ENCODE assay signal across 27 mouse cellular contexts in the genomic region with DNA sequence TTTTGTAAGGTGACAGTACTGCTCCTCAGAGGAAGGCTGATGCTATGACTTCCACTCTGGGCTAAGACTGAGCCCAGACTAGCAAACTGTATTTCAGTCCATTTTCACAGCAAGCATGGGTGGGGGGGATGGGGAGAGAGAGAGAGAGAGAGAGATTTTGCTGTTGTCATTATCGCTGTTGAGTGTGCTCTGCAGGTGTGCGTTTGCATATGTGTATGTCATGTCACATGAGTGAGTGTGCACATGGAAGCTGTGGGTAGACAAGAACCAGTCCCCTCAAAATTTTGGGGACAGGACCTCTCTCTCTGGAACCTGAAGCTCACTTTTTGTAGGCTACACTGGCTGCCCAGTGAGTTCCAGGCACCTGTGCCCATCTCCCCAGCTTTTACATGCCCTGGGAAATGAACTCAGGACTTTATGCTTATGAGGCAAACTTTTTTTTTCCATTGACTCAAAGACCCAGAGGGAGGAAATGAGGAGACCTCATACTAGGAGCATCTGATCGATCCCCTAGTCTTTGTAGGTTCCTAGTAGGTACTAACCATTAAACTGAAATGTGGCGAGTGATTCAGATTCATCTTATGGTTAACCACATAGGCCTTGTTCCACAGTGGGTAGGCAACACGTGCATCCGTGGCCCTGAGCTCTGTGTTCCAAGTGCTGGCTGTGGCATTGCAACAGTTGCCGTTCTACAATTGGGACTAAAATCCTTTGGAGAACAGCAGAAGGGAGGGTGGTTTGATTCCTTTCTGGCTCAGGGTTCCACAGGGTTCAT.
DNase-seq lines count a peak whose midpoint lies in the region; ATAC-seq lines count a peak whose summit lies in the region.
"Had no signal": no experiment of that assay in that cellular context is flagged by ENCODE, and none has a peak within 500 bp of the region (broad histone marks: within the 10 kb centered on the region; RNA-seq: fewer than 3 reads in every experiment).

No protein-coding gene starts in this region.

- no peak overlapping the region for H3K9ac ChIP-seq in forebrain, embryonic 12.5 days
- H3K9ac ChIP-seq: forebrain, embryonic 13.5 days; liver, embryonic 12.5 days; liver, postnatal 0 days; neural tube, embryonic 15.5 days had no signal

- peaks cover 9% of the 10 kb centered on the region; the same call in 1 of the 2 replicates for H3K27me3 ChIP-seq in forebrain, embryonic 10.5 days (ENCODE audit: poor library complexity, severe bottlenecking)
- H3K27me3 ChIP-seq in forebrain, embryonic 12.5 days = no peaks in the 10 kb centered on the region
- H3K27me3 ChIP-seq: forebrain, embryonic 13.5 days; liver, embryonic 12.5 days had no signal

- WGBS in forebrain, embryonic 10.5 days = 92% methylated on average over 7 of the region's 7 CpGs
- 90% methylated on average over 7 of the region's 7 CpGs for WGBS in forebrain, embryonic 12.5 days

- peaks cover 30% of the 10 kb centered on the region for H3K4me1 ChIP-seq in forebrain, embryonic 10.5 days
- H3K4me1 ChIP-seq in forebrain, embryonic 12.5 days = peaks cover 24% of the 10 kb centered on the region; the same call in 1 of the 2 replicates

- no peak overlapping the region for H3K4me2 ChIP-seq in forebrain, embryonic 12.5 days
- H3K4me2 ChIP-seq: forebrain, embryonic 13.5 days; liver, embryonic 12.5 days; neural tube, embryonic 15.5 days had no signal

- H3K4me3 ChIP-seq in forebrain, embryonic 10.5 days = no peak overlapping the region
- no peak overlapping the region for H3K4me3 ChIP-seq in forebrain, embryonic 12.5 days (replicated peaks)
- H3K4me3 ChIP-seq: erythroblast, embryonic 14.5 days; forebrain, embryonic 13.5 days; liver, embryonic 12.5 days; neural tube, embryonic 15.5 days had no signal

- no peak for DNase-seq in forebrain, embryonic 10.5 days (ENCODE audit: extremely low spot score, low spot score)
- DNase-seq in CD4-positive, CD25-positive, alpha-beta regulatory T cell, adult 2 months (ENCODE audit: low read depth, low spot score) = peak; percentile 37
- DNase-seq in cerebellum, postnatal 36 days = no peak
- DNase-seq in right cerebral cortex, adult 2 months (ENCODE audit: low spot score in 2 of 2) = no peak
- DNase-seq in right cerebral cortex, postnatal 36 days (ENCODE audit: low spot score in 2 of 2) = no peak
- DNase-seq: adrenal gland, postnatal 10 days; cerebellum, adult 11 months; cerebellum, adult 9-10 months; gastrocnemius, postnatal 25 days; heart, postnatal 14 days; kidney, adult 9 months; kidney, postnatal 10 days; layer of hippocampus, postnatal 36 days; left cerebral cortex, postnatal 4 days; liver, postnatal 0 days; lung, postnatal 4 days; midbrain, embryonic 14.5 days; right cerebral cortex, postnatal 4 days had no signal

- no peak for ATAC-seq in forebrain, embryonic 12.5 days (ENCODE audit: low FRiP score)
- peak; percentile 67 for ATAC-seq in common myeloid progenitor, adult 5-6 weeks (replicated peaks; ENCODE audit: low read depth, poor library complexity, severe bottlenecking)
- ATAC-seq in megakaryocyte progenitor cell, adult 5-6 weeks (replicated peaks; ENCODE audit: poor library complexity) = peak; percentile 40
- ATAC-seq: forebrain, embryonic 13.5 days; hindbrain, postnatal 0 days; intestine, postnatal 0 days; liver, embryonic 12.5 days; liver, postnatal 0 days had no signal

- H3K9me3 ChIP-seq in forebrain, embryonic 10.5 days = no peaks in the 10 kb centered on the region
- H3K9me3 ChIP-seq in forebrain, embryonic 12.5 days = no peaks in the 10 kb centered on the region
- H3K9me3 ChIP-seq: forebrain, embryonic 13.5 days; liver, embryonic 12.5 days; neural tube, embryonic 15.5 days had no signal

- 0 out of 2 replicates have a peak overlapping the region, but pooled peaks have one; percentile 15 for H3K27ac ChIP-seq in forebrain, embryonic 10.5 days
- no peak overlapping the region for H3K27ac ChIP-seq in forebrain, embryonic 12.5 days
- H3K27ac ChIP-seq: forebrain, embryonic 13.5 days; hindbrain, postnatal 0 days; liver, embryonic 12.5 days; neural tube, embryonic 15.5 days had no signal

- no peaks in the 10 kb centered on the region for H3K36me3 ChIP-seq in forebrain, embryonic 10.5 days (replicated peaks)
- H3K36me3 ChIP-seq in forebrain, embryonic 12.5 days (replicated peaks) = no peaks in the 10 kb centered on the region
- H3K36me3 ChIP-seq: liver, embryonic 12.5 days; neural tube, embryonic 15.5 days had no signal
